Mouse (Mus musculus): ENCODE measurements around the gene Gm4792. TPM values are rescaled to one million over a fixed set of nuclear protein-coding genes. Genes with fewer than 3 reads are reported as not detected.

Gm4792 gene
- total RNA-seq, 2 experiments from 2014 or later = not detected

- DNase-seq = no peak
These were observed 798 bp upstream of the Gm4792 start for GRCm38 (mm10) chr10:94299301-94299700.

- DNase-seq = no peak
These were observed 2.4 kb downstream of the Gm4792 start for GRCm38 (mm10) chr10:94295923-94296605.

- DNase-seq = no peak
These were observed 3.4 kb downstream of the Gm4792 start for GRCm38 (mm10) chr10:94294933-94295750.

GRCm38 (mm10) chr10:94294437-94294836, 4.1 kb downstream of the Gm4792 start:
- DNase-seq = no peak

- no peak for DNase-seq
These were observed 15.7 kb downstream of the Gm4792 start for GRCm38 (mm10) chr10:94282797-94283196.

GRCm38 (mm10) chr10:94282179-94282578, 16.3 kb downstream of the Gm4792 start:
- no peak for DNase-seq

GRCm38 (mm10) chr10:94276511-94276910, 22.0 kb downstream of the Gm4792 start:
- no peak for DNase-seq

GRCm38 (mm10) chr10:94275321-94275720, 23.2 kb downstream of the Gm4792 start:
- DNase-seq = no peak

GRCm38 (mm10) chr10:94265656-94266542, 32.6 kb downstream of the Gm4792 start:
- no peak for DNase-seq

- DNase-seq = no peak
These were observed 35.3 kb downstream of the Gm4792 start for GRCm38 (mm10) chr10:94263211-94263610.

GRCm38 (mm10) chr10:94262646-94263045, 35.9 kb downstream of the Gm4792 start:
- DNase-seq = no peak

- DNase-seq = no peak
These were observed 38.0 kb downstream of the Gm4792 start for GRCm38 (mm10) chr10:94260544-94260943.

GRCm38 (mm10) chr10:94256518-94256917, 42.0 kb downstream of the Gm4792 start:
- no peak for DNase-seq

GRCm38 (mm10) chr10:94255744-94256143, 42.8 kb downstream of the Gm4792 start:
- no peak for DNase-seq

- no peak for DNase-seq
These were observed 43.7 kb downstream of the Gm4792 start for GRCm38 (mm10) chr10:94254766-94255165.

GRCm38 (mm10) chr10:94253260-94253807, 45.2 kb downstream of the Gm4792 start:
- DNase-seq = no peak

- DNase-seq = peak; percentile 53
These were observed 48.7 kb downstream of the Gm4792 start for GRCm38 (mm10) chr10:94249575-94250456.

GRCm38 (mm10) chr10:94247748-94248349, 50.7 kb downstream of the Gm4792 start:
- DNase-seq = no peak
